Mouse (Mus musculus): Measurements from ENCODE around the gene Olfr564. TPM values are rescaled to one million over a fixed set of nuclear protein-coding genes. Genes with fewer than 3 reads are reported as not detected.

Olfr564 gene
- not detected in 2 replicates for polyA plus RNA-seq (2015; fragmentation: Nextera tagmentation; extraction: Ambion mirVana)

DNA sequence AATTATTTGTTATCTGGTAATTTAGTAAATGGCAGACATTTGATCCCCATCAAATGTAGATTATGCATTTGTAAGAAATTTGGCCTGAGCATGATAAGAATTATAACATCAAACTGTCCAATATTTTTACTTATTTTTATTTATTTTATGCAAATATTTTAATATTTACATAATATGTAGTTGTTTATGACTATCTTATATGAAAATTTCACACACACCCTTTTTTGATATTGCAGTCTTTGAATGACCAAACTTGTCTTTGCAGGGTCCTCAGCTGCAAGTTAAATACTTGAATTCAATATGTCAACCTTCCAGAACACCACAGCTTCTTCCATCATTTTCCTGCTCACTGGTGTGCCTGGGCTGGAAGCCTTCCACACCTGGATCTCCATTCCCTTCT lies at the start of gene Olfr564:
Gene Olfr564, plus strand, starts transcription at position 301 of the 400 bp plus-strand sequence.
- H3K9ac ChIP-seq, result no peak within 1 kb of the TSS
- no peaks in the 10 kb centered on the region for H3K27me3 ChIP-seq
- no peaks in the 10 kb centered on the region for H3K9me3 ChIP-seq (replicated peaks)
- H3K4me1 ChIP-seq (replicated peaks), result no peaks in the 10 kb centered on the region
- no peak within 1 kb of the TSS for H3K4me3 ChIP-seq
- no peak within 1 kb of the TSS for H3K4me2 ChIP-seq
- no peak for ATAC-seq (replicated peaks; ENCODE audit: insufficient number of reproducible peaks, insufficient read depth, low FRiP score, low read depth)
- no peak within 1 kb of the TSS for H3K27ac ChIP-seq
- H3K36me3 ChIP-seq, result no peaks in the 10 kb centered on the region

DNA sequence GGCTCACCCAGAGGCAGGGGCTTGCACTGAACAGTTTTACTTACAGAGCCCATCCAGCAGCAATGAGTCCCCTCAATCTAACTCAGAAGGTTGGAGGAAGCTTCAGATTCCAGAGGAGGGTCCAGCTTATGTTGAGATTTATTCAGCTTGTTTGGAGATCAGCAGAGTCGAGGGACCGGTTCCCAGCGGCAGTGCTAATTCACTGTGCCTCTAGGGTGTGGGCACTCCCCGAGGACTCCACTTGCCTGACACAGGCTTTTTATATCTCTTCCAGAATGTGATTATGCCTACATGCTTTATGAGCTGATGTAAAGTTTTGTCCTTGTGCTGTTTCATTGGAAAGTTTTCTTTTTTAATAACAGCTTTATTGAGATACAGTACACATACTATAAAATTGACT lies 44.0 kb upstream of the Olfr564 start, which contains the start of the genes Olfr560 and Olfr78:
Gene Olfr560, minus strand, starts transcription at position 101 of the 400 bp plus-strand sequence.
Gene Olfr78, minus strand, starts transcription at position 206 of the 400 bp plus-strand sequence.
- no peaks in the 10 kb centered on the region for H3K9me3 ChIP-seq (replicated peaks)
- WGBS, result 67% methylated on average over 4 of the region's 4 CpGs
- ATAC-seq (replicated peaks; ENCODE audit: insufficient number of reproducible peaks, insufficient read depth, low FRiP score, low read depth), result no peak
- H3K27ac ChIP-seq, result no peak within 1 kb of the TSS
- H3K4me1 ChIP-seq (replicated peaks), result no peaks in the 10 kb centered on the region
- H3K27me3 ChIP-seq, result no peaks in the 10 kb centered on the region
- no peak within 1 kb of the TSS for H3K4me2 ChIP-seq
- no peaks in the 10 kb centered on the region for H3K36me3 ChIP-seq
- H3K9ac ChIP-seq, result no peak within 1 kb of the TSS
- H3K4me3 ChIP-seq, result no peak within 1 kb of the TSS

DNA sequence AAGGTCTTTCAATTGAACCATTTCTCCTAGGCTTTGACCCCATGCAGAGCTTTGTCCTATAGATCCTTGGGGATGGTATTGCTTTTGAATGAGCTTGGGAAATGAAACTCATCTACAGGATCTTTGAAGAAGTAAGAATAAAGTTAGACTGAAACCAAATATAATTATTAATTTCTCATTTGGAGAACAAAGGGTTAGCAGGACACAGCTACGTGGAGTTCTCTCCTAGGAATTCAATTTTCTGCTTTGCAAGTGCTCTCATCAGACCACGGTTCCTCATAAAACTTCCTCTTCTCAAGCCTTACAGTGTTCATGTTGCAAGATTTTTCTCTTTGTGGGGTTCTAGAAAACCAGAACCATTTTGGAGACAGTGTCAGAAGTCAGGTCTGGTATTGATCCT lies 32.4 kb upstream of the Olfr564 start, which contains the start of gene Olfr561:
Gene Olfr561, plus strand, starts transcription at position 301 of the 400 bp plus-strand sequence.
- H3K4me1 ChIP-seq (replicated peaks), result no peaks in the 10 kb centered on the region
- H3K27ac ChIP-seq, result no peak within 1 kb of the TSS
- no peak within 1 kb of the TSS for H3K9ac ChIP-seq
- H3K9me3 ChIP-seq (replicated peaks), result no peaks in the 10 kb centered on the region
- no peaks in the 10 kb centered on the region for H3K27me3 ChIP-seq
- 69% methylated on average over 2 of the region's 2 CpGs for WGBS
- no peak for ATAC-seq (replicated peaks; ENCODE audit: insufficient number of reproducible peaks, insufficient read depth, low FRiP score, low read depth)
- no peak within 1 kb of the TSS for H3K4me2 ChIP-seq
- no peak within 1 kb of the TSS for H3K4me3 ChIP-seq
- no peaks in the 10 kb centered on the region for H3K36me3 ChIP-seq

Other genes starting within 250 kb of the Olfr564 start
- 0.68 and 0.84 TPM in 2 replicates for gene Trim21, start 238.0 kb upstream of the Olfr564 start, polyA plus RNA-seq (2015; fragmentation: Nextera tagmentation; extraction: Ambion mirVana)
- not detected in 2 replicates for gene Olfr550, start 232.0 kb upstream of the Olfr564 start, polyA plus RNA-seq (2015; fragmentation: Nextera tagmentation; extraction: Ambion mirVana)
- not detected in 2 replicates for gene Olfr551, start 211.6 kb upstream of the Olfr564 start, polyA plus RNA-seq (2015; fragmentation: Nextera tagmentation; extraction: Ambion mirVana)
- not detected in 2 replicates for gene Olfr552, start 205.7 kb upstream of the Olfr564 start, polyA plus RNA-seq (2015; fragmentation: Nextera tagmentation; extraction: Ambion mirVana)
- not detected in 2 replicates for gene Olfr553, start 185.3 kb upstream of the Olfr564 start, polyA plus RNA-seq (2015; fragmentation: Nextera tagmentation; extraction: Ambion mirVana)
- not detected in 2 replicates for gene Olfr554, start 165.0 kb upstream of the Olfr564 start, polyA plus RNA-seq (2015; fragmentation: Nextera tagmentation; extraction: Ambion mirVana)
- not detected in 2 replicates for gene Olfr555, start 144.7 kb upstream of the Olfr564 start, polyA plus RNA-seq (2015; fragmentation: Nextera tagmentation; extraction: Ambion mirVana)
- gene Olfr556, start 138.6 kb upstream of the Olfr564 start, polyA plus RNA-seq (2015; fragmentation: Nextera tagmentation; extraction: Ambion mirVana), result not detected in 2 replicates
- 11.3 and 13.6 TPM in 2 replicates for gene Trim68, start 116.2 kb upstream of the Olfr564 start, polyA plus RNA-seq (2015; fragmentation: Nextera tagmentation; extraction: Ambion mirVana)
- gene Olfr557, start 107.6 kb upstream of the Olfr564 start, polyA plus RNA-seq (2015; fragmentation: Nextera tagmentation; extraction: Ambion mirVana), result not detected in 2 replicates
- 0.51 and 0.74 TPM in 2 replicates for gene Olfr558, start 101.3 kb upstream of the Olfr564 start, polyA plus RNA-seq (2015; fragmentation: Nextera tagmentation; extraction: Ambion mirVana)
- not detected in 2 replicates for gene Olfr33, start 84.4 kb upstream of the Olfr564 start, polyA plus RNA-seq (2015; fragmentation: Nextera tagmentation; extraction: Ambion mirVana)
- gene Olfr559, start 76.0 kb upstream of the Olfr564 start, polyA plus RNA-seq (2015; fragmentation: Nextera tagmentation; extraction: Ambion mirVana), result not detected in 2 replicates
- not detected in 2 replicates for gene Olfr560, start 44.1 kb upstream of the Olfr564 start, polyA plus RNA-seq (2015; fragmentation: Nextera tagmentation; extraction: Ambion mirVana)
- gene Olfr78, start 44.0 kb upstream of the Olfr564 start, polyA plus RNA-seq (2015; fragmentation: Nextera tagmentation; extraction: Ambion mirVana), result 0.15 and 0.33 TPM in 2 replicates
- gene Olfr561, start 32.3 kb upstream of the Olfr564 start, polyA plus RNA-seq (2015; fragmentation: Nextera tagmentation; extraction: Ambion mirVana), result not detected in 2 replicates
- gene Olfr566, start 55.3 kb downstream of the Olfr564 start, polyA plus RNA-seq (2015; fragmentation: Nextera tagmentation; extraction: Ambion mirVana), result not detected in 2 replicates
- not detected in 2 replicates for gene Olfr568, start 73.6 kb downstream of the Olfr564 start, polyA plus RNA-seq (2015; fragmentation: Nextera tagmentation; extraction: Ambion mirVana)
- gene Olfr569, start 87.4 kb downstream of the Olfr564 start, polyA plus RNA-seq (2015; fragmentation: Nextera tagmentation; extraction: Ambion mirVana), result not detected in 2 replicates
- gene Olfr570, start 91.1 kb downstream of the Olfr564 start, polyA plus RNA-seq (2015; fragmentation: Nextera tagmentation; extraction: Ambion mirVana), result not detected in 2 replicates
- gene Olfr571, start 114.1 kb downstream of the Olfr564 start, polyA plus RNA-seq (2015; fragmentation: Nextera tagmentation; extraction: Ambion mirVana), result not detected in 2 replicates
- not detected in 2 replicates for gene Olfr572, start 120.9 kb downstream of the Olfr564 start, polyA plus RNA-seq (2015; fragmentation: Nextera tagmentation; extraction: Ambion mirVana)
- gene Olfr573-ps1, start 139.1 kb downstream of the Olfr564 start, polyA plus RNA-seq (2015; fragmentation: Nextera tagmentation; extraction: Ambion mirVana), result not detected in 2 replicates
- not detected in 2 replicates for gene Olfr574, start 145.0 kb downstream of the Olfr564 start, polyA plus RNA-seq (2015; fragmentation: Nextera tagmentation; extraction: Ambion mirVana)
- gene Olfr575, start 155.3 kb downstream of the Olfr564 start, polyA plus RNA-seq (2015; fragmentation: Nextera tagmentation; extraction: Ambion mirVana), result not detected in 2 replicates
- gene Olfr576, start 159.2 kb downstream of the Olfr564 start, polyA plus RNA-seq (2015; fragmentation: Nextera tagmentation; extraction: Ambion mirVana), result not detected in 2 replicates
- not detected in 2 replicates for gene Olfr577, start 172.5 kb downstream of the Olfr564 start, polyA plus RNA-seq (2015; fragmentation: Nextera tagmentation; extraction: Ambion mirVana)
- not detected in 2 replicates for gene Olfr578, start 185.8 kb downstream of the Olfr564 start, polyA plus RNA-seq (2015; fragmentation: Nextera tagmentation; extraction: Ambion mirVana)
- not detected in 2 replicates for gene Olfr582, start 234.5 kb downstream of the Olfr564 start, polyA plus RNA-seq (2015; fragmentation: Nextera tagmentation; extraction: Ambion mirVana)
- not detected in 2 replicates for gene Olfr583, start 247.8 kb downstream of the Olfr564 start, polyA plus RNA-seq (2015; fragmentation: Nextera tagmentation; extraction: Ambion mirVana)

All from heart, embryonic 15.5 days (tissue).